Mouse (Mus musculus): ENCODE measurements at regions not wholly inside any gene's neighbourhood (a gene's known extent, or its start where the extent isn't known, plus 50 kb on each side); places are given as distances from the start of the nearest gene placed in this dataset.
A peak's percentile ranks its signal among the peaks of the same experiment; 100 is the strongest.

DNA sequence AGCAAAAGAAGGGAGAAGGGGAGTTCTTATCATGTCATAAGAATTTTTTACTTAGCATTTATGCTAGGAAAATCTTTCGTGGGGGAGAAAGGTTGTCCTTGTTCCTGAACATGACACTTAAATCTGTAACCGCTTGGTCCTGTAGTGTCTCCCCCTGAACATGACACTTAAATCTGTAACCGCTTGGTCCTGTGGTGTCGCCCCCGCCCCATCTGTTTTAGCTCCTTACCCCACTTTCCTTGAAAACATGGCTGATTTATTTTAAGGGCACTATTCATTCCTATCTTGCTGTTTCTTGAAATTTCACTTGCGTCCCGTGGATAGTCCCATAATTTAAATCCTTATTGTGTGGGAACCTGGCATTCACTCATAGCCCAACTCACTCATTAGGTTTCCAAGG, 82.2 kb downstream of the Rap2a start:
- no peak for DNase-seq

DNA sequence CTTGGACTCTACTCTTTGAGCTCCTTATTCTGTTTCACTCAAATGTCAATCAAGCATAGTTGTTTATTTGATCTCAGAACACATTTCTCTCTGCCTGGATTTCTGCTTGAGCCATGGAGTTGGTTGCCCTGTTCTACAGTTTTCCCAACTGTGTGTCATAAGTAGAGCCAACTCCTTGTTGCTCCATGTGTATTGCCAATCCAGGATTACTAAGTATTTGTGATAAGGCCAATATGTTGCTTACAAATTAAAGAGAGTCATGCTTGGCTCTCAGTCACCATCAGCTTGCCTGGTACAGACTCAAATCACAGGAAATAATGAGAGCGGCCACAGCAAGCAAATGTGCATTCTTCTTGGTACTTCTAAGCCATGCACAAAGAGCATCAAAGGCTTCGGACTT, 82.7 kb downstream of the Rap2a start:
- DNase-seq, result no peak

GRCm38 (mm10) chr14:120566945-120567344, 88.7 kb downstream of the Rap2a start:
- no peak for DNase-seq

GRCm38 (mm10) chr14:120568054-120568453, 89.8 kb downstream of the Rap2a start:
- no peak for DNase-seq

DNA sequence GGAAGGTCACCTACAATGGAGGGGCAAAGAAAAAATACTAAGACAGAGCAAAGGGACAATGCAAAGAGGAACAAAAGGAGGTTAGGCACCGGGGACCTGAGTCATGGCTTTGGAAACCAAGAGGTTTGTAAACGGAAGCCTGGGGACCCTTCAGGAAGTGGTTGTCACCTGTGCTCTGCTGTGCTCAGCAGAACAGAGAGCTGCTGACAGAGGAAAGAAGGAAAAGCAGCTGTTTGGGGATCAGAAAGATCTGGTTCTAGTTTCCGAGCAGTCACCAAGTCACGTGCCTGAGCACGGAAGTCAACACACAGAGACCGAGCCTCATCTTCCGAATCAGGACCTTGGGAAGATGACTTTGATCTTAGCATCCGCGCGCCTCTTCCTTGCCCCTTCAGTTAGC, 94.0 kb downstream of the Rap2a start:
- no peak for DNase-seq

DNA sequence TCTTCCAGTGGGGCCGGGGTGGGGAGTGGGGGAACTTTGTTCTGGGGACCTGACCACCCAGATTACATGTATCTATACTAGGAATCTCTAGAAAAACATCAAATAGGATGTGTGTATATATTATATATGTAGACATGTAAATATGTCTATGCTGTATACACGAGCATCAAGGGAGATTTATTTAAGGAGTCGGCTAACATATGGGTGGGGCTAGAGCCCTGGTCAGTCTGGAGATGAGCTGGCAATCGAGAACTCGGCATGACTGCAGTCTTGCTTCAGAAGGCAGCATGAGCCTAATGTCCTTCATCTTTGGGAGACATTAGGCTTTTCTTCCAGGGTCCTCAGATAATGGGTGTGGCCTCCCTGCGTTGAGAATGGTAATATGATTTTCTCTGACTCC, 97.0 kb downstream of the Rap2a start:
- no peak for DNase-seq

DNA sequence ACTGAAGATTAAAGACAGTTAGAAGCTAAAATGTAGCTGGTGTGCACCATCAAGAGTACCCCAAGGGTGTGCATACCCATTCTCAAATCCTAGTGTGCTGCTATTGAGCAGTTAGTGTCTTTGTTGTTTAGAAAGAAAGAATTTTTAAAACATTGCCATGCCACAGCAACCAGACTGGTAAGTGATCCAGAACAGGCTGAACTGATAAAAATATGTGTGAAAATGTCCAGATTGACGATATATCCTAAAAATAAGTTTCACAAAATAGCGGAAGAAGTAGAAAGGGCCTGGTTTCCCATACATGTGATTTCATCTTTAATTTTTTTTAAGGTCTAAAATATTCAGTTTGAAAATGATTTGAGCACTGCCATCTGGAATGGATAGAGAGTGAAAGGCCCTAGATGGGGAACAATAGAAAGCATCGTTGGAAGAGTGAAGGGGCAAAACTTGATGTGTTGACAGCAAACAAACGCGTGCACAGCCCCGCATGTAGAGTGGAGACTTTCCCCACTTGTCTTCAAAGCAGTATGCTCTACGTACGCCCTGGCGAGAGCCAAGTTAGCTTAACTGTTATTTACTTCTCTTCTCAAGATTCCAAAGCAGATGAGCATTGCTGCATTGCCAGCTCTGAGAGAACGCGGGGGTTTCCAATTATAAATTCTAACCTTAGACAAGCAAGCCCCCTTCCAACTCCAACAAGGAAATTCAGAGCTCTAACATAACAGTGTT, 100.3 kb downstream of the Rap2a start:
- DNase-seq, result no peak

- no peak for DNase-seq
These were observed 105.6 kb downstream of the Rap2a start for GRCm38 (mm10) chr14:120583807-120584206.

GRCm38 (mm10) chr14:120592191-120592590, 113.9 kb downstream of the Rap2a start:
- DNase-seq, result no peak

GRCm38 (mm10) chr14:120600414-120600935, 122.2 kb downstream of the Rap2a start:
- DNase-seq, result no peak

- no peak for DNase-seq
These were observed 123.3 kb downstream of the Rap2a start for GRCm38 (mm10) chr14:120601510-120601909.

GRCm38 (mm10) chr14:120603849-120604492, 125.7 kb downstream of the Rap2a start:
- DNase-seq, result no peak

DNA sequence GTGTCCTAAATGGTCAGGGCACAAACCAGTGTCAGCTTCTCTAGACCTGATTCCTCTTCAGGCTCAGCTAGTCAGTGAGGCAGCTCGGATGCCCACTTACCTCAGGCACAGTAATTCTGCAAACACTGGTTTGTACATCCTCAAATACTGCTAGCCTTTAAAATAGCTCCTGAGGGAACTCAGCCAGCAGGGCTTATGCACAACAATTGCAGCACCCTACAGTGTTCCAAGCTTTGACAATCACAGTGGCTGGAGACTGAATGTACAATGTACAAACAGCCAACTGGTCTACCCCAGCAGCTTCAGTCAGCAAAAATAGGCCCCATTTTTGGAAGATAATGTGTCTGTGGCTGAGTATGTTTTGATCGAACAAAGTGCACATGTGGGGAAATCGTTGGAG, 129.6 kb downstream of the Rap2a start:
- DNase-seq, result no peak

DNA sequence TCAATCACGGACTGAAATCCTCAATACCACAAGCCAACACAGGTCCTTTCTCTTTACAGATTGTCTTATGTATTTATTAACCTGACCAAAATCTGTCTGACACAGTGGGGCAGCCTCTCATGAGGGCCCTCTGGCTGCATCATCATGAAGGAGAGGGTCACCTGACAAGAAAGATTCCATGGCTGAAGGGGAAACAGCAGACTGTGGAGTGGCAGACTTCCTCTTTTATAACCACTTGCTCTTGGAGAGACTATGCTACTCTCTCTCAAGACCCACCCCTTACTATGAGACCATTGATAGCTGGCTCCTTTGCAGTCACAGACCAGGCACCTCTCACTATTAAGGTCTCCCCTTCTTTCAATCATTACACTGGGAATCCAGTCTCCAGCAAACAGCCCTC, 133.1 kb downstream of the Rap2a start:
- DNase-seq, result no peak

- peak; percentile 23 for DNase-seq
These were observed 148.1 kb downstream of the Rap2a start for GRCm38 (mm10) chr14:120626223-120626935.

DNA sequence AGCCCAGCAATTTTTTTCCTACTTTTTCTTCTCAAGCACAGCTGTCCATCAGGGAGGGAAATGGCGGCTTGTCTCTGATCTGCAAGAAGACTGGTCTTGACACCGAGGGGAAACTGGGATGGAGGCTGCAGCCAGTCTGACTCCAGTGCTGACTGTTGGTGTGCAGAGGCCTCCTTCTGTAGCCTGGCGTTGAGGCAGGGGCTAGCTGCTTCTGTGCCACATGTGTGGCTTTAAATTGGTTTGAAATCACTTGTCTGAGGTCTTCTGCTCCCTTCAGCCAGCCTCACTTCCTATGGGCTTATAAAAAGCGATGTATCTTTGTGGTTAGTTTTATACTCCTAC, 148.7 kb downstream of the Rap2a start:
- no peak for DNase-seq

GRCm38 (mm10) chr14:120632771-120633170, 154.5 kb downstream of the Rap2a start:
- DNase-seq, result no peak

- no peak for DNase-seq
These were observed 158.6 kb downstream of the Rap2a start for GRCm38 (mm10) chr14:120636726-120637400.

DNA sequence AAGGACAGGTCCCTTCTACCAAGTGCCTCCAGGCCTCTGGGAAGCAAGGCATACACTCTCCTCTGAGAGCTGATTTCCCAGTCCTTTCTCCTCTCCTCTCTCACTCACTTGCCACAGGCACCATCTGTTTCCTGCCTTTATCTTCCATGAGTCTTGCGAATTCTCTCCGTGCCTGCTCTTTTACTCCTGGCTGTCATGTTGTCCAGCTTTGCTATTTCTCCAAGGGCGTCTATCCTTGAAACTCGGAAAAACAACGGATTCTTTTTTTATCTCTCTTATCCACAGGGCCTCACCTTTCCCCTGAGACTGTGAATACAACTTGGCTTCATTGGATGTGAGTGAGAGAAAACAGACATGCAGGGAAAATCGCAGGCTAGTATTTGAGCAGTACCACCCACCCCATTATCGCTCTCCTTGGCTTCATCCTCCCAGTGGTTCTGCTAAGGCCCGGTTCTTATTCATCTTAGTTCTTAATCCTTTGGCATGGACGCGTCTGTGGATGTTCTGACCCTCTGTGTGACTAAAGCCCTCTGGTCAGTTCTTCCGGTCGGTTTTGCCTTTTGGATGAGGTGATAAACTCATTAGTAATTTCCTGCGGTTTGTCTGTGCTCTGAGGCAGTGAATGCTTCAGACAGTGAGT, 159.4 kb downstream of the Rap2a start:
- DNase-seq, result no peak

DNA sequence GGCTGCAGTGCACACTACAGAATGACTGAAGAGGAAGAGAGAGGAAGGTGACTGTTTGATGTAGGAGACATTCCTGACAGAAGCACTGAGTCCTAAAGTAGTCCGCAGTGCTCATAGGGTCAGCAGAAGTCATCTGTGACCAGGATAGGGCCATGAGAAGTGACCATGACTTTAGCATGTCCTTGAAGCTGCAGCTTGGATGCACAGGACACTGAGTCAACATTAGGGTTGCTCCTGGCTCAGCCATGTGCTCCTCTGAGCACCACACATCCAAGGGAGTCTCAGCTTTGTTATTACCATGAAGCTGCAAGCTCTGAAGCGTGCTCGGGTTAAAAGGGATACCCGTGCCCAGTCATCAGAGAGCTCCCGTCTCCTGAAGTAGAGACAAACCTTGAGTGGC, 164.3 kb downstream of the Rap2a start:
- DNase-seq, result no peak

- DNase-seq, result no peak
These were observed 173.8 kb downstream of the Rap2a start for GRCm38 (mm10) chr14:120652034-120652433.

DNA sequence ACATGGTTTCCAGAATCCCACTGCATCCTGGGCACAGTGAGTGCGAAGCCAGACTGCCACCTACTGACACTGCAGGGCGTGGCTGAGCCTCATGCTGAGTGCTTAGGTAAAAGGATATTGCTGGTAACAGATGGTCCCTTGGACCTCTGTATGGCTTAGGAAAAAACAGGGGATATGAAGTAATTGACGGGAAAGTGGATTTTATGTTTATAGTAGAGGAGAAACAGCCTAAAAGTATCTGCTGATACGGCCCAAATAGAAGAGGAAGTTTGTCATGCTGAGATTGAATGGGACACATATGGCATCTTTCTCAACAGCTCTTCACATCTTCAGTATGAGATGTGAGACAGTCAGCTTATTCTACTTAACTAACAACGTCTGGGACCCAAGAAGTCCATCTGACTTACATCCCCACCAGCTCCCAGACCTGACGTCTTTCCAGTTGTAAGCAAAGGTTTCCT, 182.1 kb downstream of the Rap2a start:
- peak; percentile 73 for DNase-seq

DNA sequence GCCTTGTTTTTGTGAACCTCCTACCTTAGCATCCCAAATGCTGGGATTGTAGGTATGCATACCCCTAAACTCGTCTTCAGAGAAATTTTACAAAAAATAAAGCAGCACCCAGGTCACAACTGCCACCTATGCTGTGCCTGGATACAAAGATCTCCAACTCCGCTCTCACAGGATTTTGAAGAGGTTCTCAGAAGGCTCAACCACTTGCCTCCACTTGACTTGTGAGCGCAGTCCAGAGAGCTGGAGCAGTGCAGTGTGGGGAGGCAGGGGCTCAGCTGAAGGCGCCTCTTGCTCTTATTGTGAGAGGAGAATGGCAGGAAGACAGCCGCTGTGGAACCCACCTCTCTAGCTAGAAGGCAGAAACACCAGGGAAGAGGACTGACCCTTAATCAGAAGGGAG, 182.9 kb downstream of the Rap2a start:
- peak; percentile 36 for DNase-seq

All from lung, postnatal 14 days (tissue).